Mouse (Mus musculus) cerebellum, adult 9-10 months (tissue): ENCODE measurements around the gene Tns4.

Experiments
- DNase-seq: peaks from one replicate; pipeline ENCODE4 v3.0.0; 2022

Tns4 gene

DNA sequence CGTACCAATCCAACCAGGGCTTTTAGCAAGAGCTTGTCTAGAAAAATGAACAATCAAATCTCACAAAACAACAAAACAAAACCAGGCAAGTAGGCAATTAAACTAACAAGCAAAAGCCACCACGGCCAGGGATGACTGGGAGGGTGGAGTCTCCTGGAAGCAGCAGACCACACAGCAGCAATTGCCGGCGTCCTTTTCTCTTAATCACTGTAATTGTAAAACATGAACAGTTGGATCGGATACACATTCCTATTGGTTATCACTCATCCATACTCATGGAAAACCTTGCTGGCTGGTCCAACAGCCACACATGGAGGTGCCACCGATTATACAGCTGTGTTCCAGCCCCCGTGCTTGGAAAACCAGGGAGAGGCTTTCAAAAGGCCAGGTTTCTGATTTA lies 28.8 kb upstream of the Tns4 start:
- no peak for DNase-seq

DNA sequence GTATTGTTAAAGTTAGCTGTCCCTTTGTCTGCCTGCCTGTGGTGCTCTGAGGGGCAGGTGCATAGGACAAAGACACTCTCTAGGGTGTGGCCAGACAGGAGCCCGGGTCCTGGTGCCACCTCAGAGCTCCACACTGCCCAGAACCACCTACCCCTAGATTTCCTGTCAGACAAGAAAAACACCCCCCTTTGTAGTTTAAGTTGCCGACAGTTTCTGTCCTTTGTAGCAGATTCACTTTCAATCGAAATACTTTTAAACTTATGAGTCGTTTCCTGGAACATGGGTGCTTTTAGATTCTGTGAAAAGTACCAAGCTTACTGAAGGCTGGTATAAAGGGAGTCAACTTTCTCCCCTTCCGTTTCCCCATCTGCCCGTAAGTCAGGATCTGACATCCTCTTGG lies 26.8 kb upstream of the Tns4 start:
- no peak for DNase-seq

DNA sequence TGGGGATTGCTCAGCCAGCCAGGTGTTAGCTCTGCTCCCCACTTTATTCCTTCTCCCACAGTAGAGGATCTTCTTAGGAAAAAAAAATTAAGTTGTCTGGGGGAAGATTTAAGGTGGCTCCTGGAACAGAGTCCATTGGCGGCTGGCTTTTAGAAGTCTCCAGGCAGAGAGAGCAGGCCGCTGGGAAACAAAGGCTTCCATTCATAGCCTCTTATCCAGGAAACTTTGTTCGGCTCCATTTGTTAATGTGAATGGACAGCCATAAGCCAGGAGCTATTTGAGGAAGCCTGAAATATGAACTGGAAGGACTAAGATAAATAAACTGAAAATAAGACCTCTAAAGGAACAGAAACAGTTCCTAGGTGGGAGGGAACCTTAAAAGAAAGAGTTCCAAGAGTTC lies 24.0 kb upstream of the Tns4 start:
- DNase-seq: no peak

DNA sequence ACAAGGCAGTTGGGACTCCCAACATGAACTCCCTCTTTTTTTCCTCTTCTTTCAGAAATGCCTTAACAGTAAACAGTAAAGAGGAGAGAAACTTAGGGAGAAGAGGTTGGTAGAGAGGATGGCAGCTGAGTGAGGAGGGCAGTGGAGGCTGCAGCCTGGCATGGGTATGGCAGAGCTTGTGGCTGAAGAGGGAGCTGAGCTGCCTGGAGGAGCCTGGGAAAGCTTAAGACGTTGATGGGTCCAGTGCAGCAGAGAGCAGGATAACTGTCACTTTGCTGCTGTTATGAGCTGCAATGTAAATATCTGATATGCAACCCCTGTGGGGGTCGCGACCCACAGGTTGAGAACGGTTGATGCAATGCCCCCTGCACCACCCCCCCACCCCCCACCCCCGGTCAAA lies 23.6 kb upstream of the Tns4 start:
- DNase-seq: no peak

DNA sequence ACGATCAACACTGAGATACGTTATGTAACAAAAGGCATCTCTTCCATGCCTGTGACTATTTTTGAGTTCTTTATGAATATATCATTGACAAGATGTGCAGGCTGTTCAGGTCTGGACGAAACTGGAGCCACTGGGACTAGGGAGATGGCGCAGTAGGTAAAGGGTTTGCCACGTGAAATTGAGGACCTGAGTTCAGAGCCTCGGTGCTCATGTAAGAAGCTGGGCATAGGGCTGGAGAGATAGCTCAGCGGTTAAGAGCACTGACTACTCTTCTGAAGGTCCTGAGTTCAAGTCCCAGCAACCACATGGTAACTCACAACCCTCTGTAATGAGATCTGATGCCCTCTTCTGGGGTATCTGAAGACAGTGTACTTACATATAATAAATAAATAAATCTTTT lies 22.5 kb upstream of the Tns4 start:
- no peak for DNase-seq

DNA sequence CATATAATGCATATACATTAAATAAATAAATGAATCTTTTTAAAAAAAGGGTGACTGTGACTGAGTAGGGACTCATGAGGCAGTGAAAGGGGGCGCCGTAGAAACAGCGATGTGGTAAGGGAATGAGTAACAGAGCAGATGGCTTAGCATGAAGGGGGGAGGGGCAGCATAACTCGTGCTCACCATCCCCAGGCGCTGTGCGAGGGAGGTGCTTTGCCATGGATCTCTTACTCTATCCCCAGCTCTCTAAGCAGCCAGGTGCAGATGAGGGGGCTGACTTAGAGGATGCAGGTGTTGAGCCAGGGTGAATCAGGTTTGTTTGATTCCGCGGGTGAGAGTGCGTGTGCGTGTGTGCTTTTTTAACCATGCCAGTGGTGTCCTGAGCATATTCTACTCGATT lies 22.0 kb upstream of the Tns4 start:
- DNase-seq: no peak

DNA sequence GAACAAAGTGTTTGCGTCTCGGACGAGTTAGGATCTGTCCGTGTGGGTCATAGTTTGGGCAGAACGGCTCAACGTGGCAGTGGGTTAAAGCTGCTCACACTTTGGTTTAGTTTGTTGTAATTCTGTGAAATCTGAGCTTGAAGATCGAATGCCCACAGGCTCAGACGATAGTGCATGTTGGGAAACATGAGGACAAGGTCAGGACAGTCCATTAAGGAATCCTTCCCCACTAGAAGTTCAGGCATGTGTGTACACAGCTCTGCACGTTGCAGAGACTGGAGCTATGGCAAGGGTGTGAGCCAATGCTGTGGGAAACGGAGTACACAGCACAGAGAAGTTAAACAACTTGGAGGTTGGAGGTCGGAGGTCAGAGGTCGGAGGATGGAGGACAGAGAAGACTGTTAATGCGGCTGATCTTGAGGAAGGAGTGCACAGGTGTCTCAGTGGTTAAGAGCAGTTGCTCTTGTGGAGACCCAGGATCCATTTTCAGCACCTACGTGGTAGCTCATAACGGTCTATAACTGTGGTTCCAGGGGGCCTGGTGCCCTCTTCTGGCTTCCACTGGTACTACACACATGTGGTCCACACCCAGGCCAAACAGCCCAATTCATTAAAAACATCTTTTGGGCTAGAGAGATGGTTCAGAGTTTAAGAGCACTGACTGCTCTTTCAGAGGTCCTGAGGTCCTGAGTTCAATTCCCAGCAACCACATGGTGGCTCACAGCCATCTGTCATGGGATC lies 21.4 kb upstream of the Tns4 start:
- no peak for DNase-seq

DNA sequence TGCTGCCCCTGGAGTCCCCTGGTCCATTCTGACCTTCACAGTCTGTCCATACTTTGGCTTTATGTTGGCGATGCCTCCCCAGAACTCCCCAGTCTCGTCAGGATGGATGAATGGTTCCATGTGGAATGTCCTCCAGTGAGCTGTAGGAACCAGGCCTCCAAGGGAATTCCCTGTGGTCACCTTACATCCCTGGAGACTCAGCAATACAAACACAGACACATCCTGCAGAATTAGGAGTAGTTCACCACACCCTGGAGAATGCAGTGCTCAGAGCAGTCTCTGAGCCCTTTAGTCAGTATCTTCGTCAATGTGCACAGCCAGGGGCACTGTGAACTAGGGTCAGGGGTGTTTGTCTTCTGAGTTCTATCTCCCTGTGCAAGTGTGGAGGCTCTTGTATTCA lies 19.2 kb upstream of the Tns4 start:
- no peak for DNase-seq

DNA sequence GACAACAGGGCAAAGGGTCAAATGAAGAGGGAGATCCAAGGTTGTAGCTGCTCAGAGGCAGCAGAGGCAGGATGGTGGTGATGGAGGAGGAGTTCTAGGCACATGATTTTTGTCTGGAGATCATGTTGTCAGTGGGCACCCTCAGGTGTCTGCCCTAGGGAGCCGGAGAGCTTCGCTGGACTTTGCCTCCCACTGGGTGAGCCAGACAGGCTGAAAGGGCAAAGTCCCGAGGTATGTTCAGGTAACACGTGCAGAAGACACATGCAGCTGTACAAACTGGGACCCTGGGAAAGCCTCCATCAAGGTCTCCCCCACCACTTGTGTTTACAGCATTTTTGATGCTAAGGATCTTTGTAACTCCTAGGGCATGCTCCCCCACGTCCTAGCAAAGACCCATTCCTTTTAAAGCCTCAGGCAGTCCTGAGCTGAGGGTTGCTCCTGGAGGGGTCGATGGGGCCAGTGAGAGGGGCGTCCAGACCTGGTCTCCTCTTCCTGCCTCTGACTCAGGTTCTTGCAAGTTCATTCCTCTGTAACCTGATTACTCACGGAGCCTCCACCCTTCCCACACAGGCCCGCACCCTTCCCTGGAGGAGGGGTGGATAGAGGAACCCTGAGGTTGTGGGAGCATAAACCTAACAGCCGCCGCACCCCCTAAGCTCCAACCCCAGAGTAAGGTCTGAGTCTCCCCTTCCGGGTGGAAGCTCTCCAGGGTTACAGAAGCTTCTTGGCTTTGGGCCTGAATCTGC lies 17.0 kb upstream of the Tns4 start:
- DNase-seq: no peak

DNA sequence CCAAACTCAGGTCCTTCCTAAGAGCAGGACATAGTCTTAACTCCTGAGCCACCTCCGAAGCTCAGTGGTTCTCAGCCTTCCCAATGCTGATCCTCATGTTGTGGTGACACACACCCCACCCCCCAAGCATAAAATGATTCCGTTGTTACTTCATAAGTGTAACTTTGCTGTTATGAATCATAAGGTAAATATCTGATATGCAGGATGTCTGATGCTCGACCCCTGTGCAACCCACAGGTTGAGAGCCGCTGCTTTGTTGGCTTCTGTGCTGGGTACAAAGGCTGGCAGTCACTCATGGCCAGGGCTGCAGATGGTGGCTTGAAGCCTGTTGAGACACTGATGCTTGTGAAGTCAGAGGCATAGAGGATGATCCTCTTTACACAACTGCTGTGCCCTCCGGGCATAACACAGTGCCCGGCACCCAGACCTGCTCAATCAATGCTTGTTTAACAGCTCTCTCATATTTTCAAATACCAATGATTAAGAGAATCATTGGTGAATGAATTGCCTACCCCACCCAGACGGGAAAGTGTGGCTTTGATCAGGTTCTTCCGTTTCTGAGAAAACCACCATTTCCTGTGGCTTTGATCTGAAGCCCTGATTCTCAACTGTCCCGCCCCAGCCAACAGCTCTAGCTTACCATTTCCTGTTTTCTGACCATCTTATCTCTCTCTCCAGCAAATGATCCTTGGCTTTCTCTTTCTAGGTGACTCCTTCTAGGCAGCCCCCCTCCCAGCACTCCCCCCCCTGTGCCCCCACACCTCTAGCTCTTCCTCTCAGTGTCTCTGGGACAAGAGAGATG lies 15.7 kb upstream of the Tns4 start:
- no peak for DNase-seq

DNA sequence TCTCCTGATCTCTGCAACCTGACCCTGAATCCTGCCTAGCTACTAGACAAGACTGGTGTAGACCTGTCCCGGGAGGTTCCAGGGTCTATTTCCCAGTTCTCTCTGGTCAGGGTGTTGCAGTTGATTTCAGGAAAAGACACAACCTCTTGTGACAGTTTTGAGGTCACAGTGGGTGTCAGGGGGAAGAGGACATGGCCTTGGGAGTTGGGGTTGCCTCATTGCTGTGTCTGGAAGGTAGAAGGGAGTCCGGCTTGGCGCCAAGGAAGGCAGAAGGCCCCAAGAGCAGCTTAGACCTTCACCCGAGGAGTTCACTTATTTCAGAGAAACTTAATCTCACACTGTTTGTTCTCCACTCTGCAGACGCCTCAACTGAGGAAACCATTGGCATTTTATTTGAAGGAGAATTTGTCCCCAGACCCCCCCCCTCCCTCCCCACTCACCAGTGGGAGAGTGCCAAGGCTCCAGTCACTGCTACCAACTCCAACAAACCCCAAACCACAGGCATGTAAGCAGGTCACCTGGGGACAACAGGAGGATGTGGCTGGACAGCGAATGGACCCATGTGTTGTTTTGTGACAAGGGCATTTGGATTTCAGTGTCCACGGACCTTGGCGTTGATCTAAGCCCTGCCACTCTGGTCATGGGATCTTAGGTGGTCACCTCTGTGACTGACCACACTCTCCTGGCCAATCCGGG lies 13.6 kb upstream of the Tns4 start:
- DNase-seq: no peak

DNA sequence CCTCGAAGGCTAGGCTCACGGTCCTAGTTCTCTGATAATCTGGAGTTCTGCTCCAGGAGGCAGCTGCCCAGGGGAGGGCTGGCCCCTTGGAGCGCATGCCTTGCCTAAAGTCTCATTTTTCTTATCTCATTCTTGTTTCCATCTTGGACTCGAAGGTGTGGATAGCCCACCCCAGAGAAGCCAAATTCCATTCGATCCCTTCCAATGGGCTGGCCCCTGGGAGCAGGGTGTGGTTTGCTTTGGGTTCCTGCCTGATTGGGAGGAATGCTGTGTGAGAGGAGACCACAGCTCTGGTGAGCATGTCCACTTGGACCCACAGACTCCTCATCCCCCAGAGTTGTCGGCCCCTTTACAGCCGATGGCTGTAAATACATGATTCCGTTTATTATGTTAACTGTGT lies 12.6 kb upstream of the Tns4 start:
- no peak for DNase-seq

DNA sequence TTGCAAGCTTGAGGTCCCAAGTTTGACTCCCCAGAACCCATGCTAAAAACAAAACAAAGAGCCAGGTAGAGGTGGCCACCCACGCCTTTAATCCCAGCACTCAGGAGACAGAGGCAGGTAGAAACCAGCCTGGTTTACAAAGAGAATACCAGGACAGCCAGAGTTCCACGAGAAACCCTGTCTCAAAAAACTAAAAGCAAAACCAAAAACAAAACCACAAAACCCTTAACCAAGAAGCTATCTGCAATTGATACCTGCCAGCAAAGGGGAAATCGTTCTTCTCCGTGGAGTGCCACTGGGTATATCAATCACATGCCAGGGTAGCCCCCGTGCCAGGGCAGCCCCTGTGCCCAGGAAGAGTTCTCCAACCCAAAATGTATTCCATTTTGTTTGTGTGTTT lies 11.1 kb upstream of the Tns4 start:
- DNase-seq: no peak

DNA sequence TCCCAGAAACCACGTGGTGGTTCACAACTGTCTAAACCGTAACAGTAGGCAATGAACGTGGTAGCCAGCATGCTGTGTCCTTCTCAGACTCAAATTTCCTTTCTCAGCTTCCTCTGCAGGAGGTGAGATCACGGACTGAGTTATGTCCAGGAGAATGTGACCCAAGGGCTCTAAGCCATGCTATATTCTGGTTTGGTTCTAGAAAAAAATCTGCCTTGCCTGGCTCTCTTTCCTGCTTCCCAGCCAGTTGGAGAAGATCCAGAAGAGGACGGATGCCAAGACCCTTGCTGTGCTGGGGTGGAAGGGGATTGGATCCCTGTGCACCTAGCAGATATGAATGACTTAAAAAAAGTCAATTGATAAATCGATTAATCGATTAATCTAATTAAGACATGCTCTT lies 10.4 kb upstream of the Tns4 start:
- no peak for DNase-seq

DNA sequence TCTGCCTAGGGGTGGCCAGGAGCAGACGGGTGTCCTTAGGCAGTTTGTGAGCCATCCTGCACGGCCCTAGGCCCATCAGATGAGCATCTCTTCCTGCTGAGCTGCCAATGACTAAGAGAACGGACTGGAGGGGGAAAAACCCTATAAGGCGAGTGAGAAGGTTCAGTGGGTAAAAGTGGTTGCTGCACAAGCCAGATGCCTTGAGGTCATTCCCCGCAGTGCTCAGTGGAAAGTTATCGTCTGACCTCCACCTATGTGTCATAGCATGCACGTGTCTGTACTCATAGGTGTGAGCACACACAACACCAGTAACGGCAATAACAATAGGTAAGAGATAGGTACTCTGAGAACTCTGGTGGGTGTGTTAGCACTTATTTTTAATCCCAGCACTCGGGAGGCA lies 9.8 kb upstream of the Tns4 start:
- no peak for DNase-seq

DNA sequence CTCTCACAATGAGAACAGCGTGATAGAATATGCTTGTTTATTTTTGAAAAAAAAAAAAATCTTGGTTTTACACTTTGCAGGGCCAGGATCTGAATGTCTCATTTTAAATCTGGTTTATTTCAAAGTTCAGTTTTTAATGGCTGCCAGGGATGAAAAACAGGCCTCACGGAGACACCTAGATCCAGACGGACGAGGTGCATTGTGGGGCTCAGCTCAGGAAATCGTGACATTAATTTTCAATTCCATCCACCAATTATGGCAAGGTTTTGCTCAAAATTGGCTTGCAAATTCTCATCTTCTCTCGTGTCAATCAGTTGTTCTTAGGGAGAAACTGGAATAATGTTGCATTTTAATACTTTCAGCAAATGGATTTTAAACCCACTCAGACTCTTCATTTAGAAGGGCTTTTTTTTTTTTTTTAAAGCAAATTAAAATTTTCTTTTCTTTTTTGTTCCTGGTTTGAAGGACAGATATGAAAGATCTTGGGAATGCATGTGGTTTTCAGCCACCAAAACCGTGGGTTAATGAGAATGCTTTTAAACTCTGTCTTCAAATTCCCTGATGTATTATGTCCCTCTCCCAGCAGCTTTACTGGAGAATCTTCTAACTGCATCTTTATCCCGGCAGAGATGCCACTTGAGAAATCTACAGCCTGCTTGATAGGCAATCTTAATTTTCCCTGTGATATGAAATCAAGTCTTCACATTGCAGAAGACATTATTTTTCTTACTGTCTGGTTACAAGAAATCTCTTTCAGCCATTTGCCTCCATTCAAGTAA lies 8.1 kb upstream of the Tns4 start:
- no peak for DNase-seq

DNA sequence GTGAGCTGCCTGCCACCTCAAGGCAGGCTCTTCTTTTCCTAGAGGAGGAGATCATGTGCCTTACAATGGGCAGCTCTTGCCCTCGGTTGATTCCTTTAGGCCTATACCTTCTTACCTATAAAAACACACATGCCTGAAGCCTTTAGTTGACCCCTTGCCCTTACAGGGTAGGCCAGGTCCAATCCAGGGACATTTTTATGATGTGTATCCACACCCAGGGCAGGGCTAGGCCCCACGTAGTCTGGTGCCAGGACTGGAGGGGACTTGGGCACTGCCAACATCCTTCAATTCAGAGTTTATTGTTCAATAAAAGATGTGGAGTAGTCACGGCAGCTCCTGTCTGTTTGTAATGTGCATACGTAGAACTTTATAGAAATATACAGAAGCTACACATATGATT lies 7.3 kb upstream of the Tns4 start:
- no peak for DNase-seq

DNA sequence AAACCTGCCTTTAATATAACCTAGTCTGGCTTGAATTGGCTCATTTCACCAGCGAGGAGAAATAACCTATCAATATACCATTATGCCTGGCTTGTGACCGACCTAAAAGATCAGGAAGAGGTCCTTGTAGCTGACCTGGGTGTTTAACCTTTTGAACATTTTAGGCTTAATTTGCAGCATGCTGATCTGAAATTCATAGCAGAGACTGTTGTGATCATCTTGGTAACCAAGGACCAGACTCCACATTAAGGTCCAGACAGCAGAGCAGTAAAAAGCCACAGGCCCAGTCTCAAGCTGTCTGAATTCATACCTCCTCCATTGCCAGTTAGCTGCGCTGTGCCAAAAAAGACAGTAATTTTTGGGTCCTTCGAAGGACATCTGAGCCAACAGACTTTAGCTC lies 6.7 kb upstream of the Tns4 start:
- no peak for DNase-seq

DNA sequence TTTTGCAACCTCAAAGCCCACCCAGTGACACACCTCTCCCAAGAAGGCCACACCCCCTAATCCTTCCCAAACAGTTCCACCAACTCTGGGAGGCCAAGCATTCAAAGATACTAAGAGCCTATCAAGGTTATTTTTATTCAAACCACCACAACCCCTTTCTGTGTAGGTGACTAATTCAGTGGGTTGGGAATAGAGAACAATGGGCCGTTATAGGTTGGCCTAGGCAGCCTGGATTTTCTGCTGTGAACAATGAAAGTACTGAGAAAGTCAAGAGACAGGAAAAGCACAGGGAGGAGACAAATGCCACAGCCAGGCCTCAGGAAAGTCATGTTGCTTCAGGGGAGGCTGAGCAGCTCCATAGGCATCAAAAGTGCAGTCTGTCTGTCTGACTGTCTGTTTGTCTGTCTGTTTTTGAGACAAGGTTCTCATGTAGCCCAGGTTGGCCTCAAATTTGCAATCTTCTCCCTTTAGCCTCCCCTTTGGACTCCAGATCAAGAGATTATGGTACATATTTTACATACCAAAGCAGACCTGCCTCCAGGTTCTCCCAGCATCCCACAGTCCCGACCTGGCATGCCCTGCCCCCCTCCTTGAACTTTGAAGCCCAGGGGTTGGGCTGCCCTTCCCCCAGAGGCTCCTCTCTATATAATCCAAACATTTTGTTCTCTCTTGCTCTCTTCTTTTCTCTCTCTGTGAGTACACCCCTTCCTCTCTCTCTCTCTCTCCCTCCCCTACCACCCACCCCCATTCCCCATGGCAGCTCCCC lies 6.0 kb upstream of the Tns4 start:
- no peak for DNase-seq

DNA sequence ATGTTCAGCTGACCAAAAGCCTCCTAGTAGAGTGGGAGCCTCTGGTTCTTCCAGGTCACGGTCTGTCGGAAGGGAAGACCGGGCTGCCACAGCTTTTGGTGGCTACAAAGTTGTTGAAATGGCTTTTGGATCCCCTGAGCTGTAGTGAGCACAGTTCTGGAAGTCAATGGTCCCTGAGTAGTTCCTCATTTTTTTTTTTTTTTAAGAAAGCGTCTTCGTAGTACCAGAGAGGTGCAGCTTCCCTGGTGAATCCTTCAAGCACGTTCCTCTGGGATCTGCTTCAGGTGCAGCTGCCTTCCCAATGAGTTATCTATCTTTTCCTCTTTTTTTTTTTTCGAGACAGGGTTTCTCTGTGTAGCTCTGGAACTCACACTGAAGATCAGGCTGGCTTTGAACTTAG lies 4.6 kb upstream of the Tns4 start:
- no peak for DNase-seq

DNA sequence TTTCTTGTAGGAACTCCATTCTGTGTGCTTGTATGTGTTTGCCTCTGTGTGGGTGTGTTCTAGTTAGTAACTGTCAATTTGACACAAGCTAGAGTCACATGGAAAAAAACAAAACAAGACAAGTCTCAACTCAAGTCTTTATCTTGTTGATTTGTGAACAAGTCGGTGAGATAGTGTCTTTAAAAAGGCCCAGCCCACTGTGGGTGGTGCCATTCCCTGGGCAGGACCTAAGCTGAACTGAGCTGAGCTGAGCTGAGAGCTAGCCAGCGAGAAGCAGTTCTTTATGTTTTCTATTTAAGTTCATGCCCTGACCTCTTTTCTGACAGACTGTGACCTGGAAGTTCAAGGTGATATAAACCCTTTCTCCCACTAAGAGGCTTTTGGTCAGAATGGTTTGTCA lies 2.6 kb upstream of the Tns4 start:
- no peak for DNase-seq

DNA sequence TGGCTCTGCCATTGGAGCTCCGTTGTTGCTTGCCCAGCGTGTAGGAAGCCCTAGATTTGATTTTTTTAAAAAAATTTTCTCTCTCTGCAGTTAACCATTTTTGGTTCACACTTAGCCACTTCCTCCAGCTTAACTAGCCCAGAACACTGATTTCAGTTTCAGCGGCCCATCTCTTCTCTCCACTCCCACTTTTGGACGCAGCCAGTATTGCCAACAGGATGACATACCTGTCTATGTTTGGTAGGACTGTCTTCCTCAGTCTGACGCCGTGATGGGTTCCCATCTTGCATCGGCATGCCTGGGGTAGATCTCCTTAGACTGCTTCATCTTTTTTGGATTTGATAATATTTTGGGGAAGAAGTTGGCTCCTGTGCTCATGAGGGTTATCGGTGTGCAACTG lies 1.3 kb upstream of the Tns4 start:
- no peak for DNase-seq
